Mouse (Mus musculus) adrenal gland, adult 2 months (tissue): ENCODE data around the gene Gsg1. TPM values are rescaled to one million over a fixed set of nuclear protein-coding genes. Genes with fewer than 3 reads are reported as not detected.

Source experiments
- DNase-seq: peaks from one replicate; pipeline ENCODE4 v3.0.0; 2021
- long read RNA-seq: library from polyadenylated mRNA; stranded (forward); transcript quantifications from one replicate; pipeline ENCODE4 v2.0.0, GENCODE M21; 2021
- polyA plus RNA-seq: library from polyadenylated mRNA; depleted of rRNA; stranded (reverse); fragments of >200 nt; gene quantifications from 2 replicates; pipeline ENCODE4 v1.2.3, GENCODE M21; 2012; rRNA removed
- total RNA-seq, 2 experiments: library from RNA; stranded (reverse); gene quantifications; 2 replicates each; pipeline ENCODE4 v1.2.3; 2021

Gsg1 gene
- total RNA-seq (not detected), polyA plus RNA-seq (0.18 TPM in 1 of 2 replicates, not detected in the other)
- long read RNA-seq, result 0 reads

DNA sequence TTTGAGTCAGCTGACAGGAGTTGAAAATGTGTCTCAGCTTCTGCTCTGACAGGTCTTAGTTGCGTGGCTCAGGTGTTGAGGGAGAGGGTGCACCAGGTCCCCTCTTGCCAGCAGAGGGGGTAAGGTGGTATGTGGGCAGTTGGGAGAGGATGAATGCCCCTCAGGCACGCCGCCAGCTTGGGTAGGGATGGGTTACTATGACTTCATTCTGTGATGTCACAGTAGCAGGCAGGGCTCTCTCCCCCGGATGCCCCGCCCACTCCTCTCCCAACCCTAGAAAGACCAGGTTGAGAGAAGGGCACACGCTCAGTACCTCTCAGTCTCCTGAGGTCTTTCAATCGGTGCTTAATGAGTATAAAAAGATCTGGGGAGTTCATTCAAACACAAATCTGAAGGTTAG is at the start of gene Gsg1:
Gsg1 (minus strand) TSS at position 199 of the 400 bp plus-strand sequence.
- no peak for DNase-seq

DNA sequence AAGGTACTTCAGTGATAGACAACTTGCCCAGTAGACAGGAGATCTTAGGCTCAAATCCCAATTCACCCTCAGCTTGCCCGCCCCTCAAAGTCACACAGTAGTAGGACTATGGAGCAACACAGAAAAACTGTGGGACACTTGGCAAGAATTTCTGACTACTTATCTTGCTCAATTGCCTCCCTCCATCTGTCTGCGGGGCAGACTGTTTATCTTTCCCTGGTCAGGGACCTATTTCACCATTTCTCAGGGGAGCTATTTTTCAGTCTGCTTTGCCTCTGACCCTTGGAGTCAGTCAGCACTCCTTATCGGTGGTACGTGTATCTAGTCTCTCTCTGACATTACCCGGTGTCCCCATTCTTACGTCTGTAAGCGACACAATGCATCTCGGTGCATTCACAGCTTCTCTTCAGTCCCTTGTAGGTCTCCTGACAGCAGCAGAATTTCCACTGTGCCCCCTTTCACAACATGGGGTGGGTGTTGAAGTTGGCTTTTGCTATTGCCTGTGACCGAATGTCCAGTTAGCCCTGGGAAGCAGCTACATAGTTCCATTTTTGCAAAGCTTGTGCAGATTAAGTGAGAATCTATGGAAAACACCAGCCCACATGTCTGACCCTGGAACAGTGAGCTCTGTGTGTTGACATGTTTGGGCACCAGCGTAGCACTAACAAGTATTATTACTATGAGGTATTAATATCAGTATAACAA is 48.4 kb upstream of the Gsg1 start:
- DNase-seq, result peak; percentile 19

DNA sequence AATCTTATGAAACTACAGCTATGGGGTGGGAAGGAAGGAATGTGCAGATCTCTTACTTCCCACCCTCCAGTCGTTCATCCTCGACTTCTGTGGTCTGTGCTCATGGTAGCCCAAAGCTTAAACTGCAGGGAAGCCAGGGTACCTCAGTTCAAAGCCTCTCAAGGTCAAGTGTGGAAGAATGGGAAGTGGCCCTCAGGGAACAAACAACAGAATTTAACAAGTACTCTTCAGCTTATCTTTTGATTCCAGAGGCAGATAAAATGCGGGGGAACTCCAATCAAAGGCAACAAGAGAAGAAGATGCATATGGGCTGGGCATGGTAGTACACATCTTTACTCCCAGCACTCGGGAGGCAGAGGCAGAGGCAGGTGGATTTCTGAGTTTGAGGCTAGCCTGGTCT is 46.3 kb upstream of the Gsg1 start:
- no peak for DNase-seq

DNA sequence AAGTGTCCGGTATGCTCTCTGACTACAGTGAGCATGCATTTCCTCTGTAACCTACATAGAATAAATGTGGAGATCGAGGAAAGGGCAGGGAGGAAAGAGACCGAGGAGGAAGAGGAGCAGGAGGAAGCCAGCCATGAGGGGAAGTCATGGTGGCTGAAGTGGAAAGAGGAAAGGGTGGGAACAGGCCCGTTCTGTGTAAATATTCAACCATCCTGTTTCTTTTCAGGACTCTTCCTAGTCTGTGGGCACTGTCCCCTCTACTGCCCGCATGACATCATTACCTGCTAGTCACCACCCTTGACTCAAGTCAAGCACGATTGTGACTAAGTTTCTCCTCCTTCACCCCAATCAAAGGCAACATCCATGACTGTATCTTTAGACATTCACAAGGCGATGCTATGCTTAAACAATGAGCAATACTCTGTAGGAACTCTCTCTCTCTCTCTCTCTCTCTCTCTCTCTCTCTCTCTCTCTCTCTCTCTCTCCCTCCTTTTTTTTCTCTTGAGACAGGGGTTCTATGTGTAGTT is 44.9 kb upstream of the Gsg1 start:
- DNase-seq, result no peak

DNA sequence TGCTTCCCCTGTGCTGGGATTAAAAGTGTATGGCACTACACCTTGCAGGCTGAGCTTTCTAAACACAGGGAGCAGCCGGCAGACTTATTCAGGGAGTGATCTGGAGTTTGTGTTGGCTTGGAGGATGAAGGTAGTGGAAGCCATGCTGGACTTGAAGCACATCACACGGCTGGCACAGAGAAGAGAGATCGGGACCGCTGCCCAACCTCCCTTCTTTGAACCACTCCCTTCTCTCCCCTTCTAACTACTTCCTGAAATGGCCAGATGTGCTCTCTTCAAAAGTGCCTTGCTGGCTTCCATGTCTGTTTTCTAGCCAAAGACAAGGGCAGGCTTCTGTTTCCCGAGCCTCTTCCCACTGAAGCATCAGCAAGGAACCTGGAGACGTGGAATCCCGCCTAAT is 43.4 kb upstream of the Gsg1 start:
- no peak for DNase-seq

DNA sequence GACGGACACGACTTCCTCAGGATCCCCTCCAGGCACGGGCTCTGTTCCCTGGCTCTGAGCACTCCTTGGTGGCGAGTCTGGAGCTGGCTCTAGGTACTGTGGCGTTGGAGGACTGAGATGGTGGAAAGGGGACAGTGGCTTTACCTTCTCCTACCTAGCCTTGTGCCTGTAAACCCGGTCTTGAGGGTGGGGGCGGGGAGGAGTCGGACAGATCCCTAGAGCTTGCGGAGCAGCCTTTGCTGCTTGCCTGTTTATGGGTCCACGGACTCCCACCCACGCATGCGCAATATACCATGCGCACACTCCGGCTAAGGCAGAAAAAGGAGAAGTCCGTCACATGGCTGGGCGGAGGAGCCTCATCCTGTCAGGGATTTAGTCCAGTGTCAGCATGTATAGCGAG is 42.1 kb upstream of the Gsg1 start:
- DNase-seq, result peak; percentile 14

DNA sequence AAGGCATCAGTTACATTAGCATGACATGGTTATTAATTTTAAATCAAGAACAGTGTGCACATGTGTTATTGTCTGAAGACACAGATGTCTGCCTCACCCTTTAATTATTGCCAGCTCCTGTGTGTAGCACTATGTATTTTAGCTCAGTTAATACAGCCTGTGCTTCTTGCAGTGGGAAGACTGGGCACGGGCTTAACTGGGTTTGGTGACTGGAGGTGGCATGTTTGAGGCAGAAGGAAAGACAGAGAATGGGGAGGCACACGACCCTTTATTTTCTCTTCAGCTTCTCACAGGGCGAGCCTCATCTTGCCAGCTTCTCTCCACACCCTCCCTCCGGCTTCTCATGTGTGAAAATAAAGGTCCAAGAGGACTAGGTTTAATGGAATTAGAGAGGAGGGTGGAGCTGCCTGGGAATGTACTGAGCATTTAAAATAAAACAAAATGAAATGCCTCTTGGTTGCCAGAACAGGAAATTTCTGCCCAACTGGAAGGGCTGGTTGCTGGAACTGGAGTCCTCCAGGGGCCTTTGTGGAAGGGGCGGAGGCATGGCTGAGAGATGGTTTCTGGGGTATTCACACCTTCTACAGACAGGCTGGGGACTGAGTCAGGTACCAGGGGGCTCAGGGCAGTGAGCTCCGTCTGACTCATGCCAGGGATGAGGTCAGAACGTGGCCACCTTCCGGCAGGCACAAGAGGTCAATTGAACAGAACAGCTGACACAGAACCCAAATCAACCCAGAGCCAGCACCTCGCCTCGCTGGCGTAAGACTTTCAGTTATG is 41.1 kb upstream of the Gsg1 start:
- peak; percentile 24 for DNase-seq

DNA sequence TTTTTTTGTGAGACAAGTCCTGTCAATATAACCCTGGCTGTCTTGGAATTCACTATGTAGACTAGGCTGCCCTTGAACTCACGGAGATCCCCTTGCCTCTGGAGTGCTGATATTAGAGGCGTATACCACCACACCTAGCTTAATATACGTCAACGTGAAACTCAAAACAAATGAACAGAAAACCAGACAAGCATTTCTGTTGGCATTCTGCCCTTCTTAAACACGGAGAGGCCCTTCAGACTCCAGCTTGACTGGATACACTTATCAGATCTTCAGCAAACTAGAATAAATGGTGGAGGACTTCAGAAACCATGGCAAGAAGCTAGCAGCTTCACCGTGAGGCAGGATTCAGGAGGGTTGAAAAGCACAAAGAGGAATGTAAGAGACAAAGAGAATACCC is 40.0 kb upstream of the Gsg1 start:
- no peak for DNase-seq

DNA sequence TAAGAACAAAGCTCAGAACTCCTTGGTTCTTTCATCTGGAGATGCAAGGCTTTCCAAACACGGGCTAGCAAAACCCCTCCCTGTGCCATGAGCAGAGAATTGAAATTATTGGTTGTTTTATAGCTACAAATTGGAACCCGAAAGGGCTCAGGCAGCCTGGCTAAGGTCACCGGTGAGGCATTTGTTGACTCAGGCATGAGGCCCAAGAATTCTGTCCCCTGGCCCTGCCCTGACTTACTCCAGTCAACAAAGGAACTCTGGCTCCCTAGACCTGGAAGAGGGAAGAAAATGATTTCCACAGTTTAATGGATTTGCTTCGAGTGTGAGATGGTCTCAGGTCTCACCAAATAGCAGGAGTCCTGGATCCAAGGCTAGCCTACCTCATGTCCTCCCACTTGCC is 38.2 kb upstream of the Gsg1 start:
- peak; percentile 18 for DNase-seq

DNA sequence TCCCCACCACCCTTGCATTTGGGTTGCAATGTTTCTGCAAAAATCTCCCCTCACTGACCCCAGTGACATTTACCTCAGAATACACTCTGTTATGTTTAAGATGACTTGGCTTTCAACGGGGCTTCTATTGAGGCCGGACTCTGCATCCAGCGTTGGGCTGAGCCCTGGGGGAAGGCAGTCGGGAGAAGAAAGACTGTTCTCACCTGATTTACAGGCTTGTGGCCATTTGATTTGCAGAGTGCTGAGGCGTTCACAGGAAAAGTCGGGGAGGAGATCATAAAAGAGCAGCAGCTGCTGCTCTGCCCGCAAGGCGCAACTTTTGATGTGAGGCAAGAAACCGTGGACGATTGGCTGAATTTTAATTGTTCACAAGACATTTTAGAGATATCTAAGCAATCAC is 25.7 kb upstream of the Gsg1 start:
- DNase-seq, result no peak

DNA sequence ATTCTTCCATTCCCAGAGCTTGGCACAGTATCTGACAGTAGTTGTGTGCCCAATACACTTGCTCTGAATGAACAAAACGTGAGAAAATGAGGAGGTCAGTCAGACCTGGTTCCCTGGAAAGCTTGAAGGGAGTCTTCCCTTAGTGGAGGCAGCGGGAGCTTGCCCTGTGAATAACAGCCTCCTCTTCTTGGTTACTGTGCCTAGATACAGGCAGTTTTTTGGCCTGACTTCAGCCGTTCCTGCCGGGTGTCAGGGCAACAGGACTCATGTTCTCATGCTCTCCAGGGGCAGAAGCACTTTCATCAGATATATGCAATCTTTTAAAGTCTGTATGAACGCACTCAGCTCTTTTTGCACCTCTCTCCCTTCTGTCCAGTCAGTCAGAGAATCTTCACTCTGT is 25.1 kb upstream of the Gsg1 start:
- no peak for DNase-seq

DNA sequence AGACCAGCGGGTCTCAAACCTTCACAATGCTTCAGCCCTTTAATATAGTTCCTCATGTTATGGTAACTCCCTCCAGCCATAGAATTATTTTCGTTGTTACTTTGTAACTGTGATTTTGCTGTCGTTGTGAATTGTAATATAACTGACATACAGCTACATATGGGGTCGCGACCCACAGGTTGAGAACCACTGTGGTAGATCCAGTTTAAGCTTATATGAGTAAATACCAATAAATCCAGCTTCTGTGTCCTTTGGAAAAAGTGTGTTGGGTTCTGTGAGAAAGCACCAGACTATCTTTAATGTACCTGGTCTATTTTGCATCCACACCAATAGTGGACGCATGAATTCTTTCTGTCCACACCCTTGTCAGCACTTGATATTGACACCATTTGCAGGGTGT is 24.2 kb upstream of the Gsg1 start:
- DNase-seq, result no peak

DNA sequence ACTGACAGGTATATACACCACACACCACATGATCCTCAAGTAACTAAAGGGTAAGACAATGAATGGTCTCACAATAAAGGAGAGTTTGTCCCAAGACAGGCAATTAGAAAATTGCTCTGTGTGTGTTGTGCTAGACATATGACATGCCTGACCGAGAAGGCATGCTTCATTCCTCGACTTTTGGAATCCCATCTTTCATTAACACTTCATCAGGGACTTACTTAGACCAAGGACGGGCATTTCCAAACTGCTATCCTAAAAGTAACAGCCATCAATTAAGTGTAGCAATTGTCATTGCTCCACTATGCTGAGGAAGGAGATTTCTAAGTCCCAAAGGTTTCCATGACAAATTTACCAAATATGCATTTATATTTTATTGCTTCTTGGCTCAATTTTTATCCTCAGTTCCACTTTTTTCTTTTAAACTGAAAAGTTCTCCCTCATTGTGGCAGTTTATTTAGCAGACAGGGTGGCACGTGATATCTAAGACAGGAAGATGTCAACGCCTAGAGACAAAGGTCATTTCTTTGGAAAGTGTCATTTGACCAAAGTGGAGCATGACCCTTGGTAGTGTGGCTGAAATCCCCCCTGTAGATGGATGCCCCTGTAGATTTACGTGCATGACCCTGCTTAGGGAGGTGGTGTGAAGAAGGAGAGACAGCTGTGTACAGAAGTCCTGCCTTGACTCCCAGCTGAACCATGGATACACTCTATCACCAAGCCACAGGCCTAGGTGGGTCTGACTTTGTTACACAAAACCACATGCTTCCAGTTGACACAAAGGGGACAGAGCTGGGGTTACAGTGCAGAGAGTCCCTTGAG is 22.5 kb upstream of the Gsg1 start:
- DNase-seq, result no peak

DNA sequence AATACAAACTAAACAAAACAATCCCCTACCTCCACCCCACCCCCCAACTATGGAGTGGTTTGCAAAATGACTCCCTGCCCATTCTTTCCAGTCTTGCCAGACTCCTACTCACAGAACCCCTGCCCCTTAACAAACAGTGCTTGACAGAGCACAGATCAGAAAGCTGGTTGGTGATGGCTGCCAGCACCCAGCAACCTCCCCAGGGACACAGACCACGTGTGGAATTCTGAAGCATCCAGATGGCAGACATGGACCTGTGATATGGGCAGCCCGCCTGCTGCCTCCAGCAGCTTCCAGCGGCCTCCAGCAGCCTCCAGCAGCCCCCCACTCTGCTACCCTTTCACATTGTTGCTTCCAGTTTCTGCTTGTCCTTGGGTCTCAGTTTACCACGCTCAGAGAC is 21.1 kb upstream of the Gsg1 start:
- no peak for DNase-seq

DNA sequence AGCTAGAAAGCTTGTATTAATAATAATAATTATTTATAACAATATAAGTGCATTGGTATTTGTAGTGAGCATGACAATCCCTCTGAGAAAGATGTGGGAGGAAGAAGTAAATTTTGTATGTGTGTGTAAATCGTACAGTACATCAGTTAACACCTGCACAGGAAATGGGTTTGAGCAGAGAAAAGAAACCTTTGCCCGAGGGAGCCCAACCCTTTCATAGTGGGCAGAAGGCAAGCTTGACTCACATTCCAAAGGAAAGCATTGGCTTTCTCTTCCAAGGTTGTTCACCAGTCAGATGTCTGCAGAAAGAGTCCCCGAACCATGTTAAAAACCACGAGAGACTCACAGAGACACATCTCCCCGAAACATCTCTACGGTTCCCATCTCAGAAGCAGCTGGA is 18.9 kb upstream of the Gsg1 start:
- no peak for DNase-seq

DNA sequence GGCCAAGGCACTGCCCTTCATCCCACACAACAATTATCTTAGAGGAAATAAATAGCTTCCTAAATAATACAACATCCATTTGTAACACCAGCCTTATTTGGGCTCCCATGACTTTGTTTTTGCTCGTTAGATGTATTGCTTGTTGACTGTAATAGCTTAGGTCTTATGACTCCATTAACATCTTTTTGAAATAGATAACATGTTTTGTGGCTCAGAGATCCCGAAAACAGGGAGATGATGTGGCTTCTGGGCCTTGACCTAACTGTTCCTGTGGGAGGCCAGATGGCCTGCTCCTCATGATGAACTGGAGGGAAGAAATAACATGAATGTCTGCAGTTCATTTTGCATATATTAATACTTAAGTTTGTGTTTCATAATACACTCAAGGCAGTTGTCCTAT is 17.6 kb upstream of the Gsg1 start:
- DNase-seq, result no peak

DNA sequence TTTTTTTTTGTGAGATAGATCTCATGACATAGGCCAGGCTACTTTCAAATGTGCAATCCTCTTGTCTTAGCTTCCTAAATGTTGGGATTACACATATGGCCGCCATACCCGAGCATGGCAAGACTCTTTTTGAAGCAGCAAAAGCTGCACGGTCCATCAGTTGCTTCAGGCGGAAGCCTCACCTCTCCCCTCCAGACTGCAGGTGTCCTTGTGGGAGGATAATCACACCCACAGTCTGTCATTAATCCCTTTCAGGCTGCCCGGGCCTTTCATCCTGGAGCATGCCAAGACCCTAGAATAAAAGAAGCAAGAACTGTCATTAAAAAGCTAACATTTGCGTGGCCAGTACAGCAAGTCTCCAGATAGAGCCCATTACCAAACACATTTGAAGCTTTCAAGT is 15.5 kb upstream of the Gsg1 start:
- DNase-seq, result no peak

DNA sequence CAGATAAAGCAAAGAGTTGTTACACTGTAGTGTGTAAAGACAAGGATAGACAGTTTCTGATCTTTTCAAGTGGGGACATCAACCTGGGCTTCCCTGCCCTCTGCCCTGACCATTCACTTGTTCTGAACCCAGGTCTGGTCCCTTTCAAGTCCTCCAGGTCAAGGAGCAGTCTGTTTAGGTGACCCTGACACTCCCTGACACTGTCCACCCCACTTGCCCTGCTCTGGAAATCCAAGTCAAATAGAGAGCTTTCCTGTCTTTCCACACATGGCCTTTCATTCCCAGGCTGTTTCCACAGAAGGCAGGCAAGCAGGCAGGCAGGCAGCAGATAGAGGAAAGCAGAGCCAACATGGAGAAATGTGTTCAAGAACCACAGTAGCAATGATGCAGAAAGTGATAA is 14.2 kb upstream of the Gsg1 start:
- no peak for DNase-seq

DNA sequence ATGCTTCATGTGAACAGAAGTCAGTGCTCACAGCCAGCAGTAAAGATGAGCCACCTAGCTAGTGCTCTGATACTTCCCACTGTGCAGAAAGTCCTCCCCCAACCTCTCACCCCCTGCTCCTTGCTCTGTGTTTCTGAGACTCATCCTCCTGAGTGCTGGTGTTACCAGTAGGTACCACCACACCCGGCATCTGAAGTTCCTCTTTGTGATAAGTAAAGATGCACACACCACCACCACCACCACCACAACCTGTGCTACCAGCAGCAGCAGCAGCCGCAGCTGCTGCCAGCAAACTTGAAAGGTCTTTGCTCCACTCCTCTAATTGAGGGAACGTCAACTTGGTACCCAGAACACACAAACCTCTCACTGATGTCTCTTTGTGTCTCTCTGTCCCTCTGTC is 13.1 kb upstream of the Gsg1 start:
- DNase-seq, result no peak

DNA sequence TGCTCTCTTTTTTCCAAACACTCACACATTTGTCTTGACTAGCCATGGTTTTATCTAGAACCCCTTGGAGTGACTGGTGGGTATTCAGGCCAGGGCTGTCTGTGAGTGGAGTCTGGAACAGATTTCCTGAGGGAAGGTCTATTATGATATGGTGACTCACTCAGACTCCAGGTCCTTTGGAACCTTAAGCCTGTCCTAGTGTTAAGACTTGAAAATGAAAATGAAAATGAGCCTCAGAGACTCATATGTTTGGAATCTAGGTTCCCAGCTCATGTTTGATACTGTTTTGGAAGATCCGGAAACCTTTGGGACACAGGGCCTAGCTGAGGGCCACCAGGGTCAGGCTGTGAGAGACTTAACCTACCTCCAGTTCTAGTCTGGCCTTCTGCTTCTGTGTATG is 11.9 kb upstream of the Gsg1 start:
- no peak for DNase-seq

DNA sequence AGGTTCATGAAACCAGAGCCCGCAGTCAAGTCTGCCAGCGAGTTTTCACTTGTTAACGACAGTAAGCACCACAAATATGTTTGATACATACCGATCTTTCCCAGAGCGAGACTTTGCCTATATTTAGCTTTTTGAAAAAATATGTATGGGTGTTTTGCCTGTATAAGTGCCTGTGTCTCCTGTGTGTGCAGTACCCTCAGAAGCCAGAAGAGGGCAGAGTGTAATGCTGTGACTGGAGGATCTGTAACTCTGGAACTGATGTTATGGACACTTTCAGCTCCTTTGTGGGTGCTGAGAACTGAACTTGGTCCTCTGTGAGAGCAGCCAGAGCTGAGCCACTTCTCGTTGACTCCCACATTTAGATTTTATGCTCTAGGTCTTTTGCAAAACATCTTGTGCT is 10.0 kb upstream of the Gsg1 start:
- no peak for DNase-seq

DNA sequence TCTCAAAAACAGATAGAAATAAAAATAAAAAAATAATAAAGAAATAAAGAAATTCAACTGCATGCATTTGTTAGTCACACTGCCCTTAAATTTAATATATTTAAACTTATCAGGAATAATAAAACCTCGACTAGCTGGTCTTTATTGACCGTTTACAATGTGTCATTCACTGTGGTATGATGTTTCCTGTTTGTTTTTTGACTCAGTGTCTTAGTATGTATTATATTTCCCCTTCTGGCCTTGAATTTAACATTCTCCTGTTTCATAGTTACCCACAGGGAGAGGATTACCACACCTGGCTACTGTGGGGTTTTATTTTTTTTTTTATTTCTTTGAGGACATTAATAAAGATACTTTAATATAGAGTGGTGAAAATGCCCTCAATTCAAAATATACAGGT is 8.4 kb upstream of the Gsg1 start:
- no peak for DNase-seq

DNA sequence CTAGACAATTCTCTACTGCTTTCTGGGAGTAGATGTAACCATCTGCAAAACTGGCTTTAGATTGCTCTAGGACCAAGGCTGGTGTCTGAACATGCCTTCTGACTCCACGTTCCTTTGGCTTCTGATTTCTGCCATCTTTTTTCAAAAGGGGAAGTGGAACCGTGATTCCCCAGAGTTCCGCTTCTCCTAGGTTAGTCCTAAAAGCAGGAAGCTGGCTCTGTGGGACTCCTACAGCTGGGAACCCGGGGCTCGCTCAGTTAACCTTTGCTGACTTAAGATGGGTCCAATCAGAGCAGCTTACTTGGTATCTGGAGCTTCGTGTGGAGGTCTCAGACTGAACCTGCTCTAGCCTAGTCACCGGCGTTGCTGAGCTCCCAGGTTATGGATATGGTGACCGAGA is 7.0 kb upstream of the Gsg1 start:
- no peak for DNase-seq
